Mouse (Mus musculus) megakaryocyte, embryonic 14.5 days (primary cell): ENCODE results near the gene 7530416G11Rik.

Source experiments
- FLI1 ChIP-seq: IDR thresholded peaks from 2 replicates; pipeline ENCODE4 v1.6.1; 2012; ENCODE audit warnings: low read length, inconsistent platforms, mixed read lengths
- GATA1 ChIP-seq: IDR thresholded peaks from 3 replicates; pipeline ENCODE4 v1.6.1; 2012; ENCODE audit warnings: mixed read lengths, low read length, inconsistent platforms, borderline replicate concordance

DNA sequence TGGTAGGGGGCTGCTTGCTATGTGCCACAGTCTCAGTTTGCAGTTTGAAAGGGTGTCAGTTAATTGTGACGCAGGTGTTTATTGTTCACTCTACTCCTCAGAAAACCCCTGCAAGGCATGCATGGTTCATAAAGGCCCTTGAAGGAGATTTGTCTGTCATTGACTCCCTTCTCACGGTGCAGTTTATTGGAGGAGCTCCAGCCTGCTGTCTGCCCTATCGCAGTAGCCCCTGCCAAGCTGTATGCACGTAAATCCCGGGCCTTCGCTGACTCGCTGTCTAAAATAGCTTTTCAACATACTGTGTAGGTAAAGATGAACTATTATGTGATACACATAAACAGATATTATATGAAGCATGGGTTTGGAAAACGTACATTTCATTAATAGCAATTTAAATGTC lies 45.2 kb downstream of the 7530416G11Rik start:
- TF ChIP-seq GATA1 (no peak), FLI1 (no peak)
